Mouse (Mus musculus) inflammation-experienced regulatory T-cells, adult 16 weeks (primary cell): ENCODE data around the gene Rbm26. TPM values are rescaled to one million over a fixed set of nuclear protein-coding genes. Genes with fewer than 3 reads are reported as not detected.

Experiments used
- polyA plus RNA-seq: library from polyadenylated mRNA; unstranded; fragments of 100-300 nt; shearing (Covaris generic); gene quantifications from one replicate; pipeline ENCODE4 v1.2.1, GENCODE M21; 2017

Rbm26 gene
- 18.1 TPM for polyA plus RNA-seq

DNA sequence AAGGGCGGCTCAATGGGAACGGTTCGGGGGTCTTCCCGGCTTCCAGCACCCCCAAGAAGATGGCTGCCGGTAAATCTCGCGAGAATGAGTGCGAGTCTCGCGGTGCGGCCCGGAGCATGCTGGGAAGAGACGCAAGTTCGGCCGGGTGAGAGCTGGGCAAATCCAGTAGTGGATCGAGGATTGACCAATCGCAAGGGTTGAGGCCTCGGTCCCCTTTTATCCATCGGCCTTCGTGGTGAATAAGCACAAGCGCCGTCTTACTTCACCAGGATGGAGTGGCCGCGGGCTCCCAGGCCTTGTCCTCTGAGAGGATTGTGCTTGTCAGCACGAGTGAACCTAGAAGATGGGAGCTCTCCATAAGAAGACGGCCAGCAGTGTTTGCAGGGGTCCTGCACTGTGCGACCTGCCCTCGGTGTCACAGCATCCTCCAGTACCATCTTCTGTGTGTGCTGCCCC lies at the start of gene Rbm26:
TSS of gene Rbm26 (minus strand) at position 90 of the 456 bp plus-strand sequence.

Other genes with a start within 250 kb of the Rbm26 start
- 71.3 TPM for gene Ndfip2, start 81.2 kb upstream of the Rbm26 start, polyA plus RNA-seq